Mouse (Mus musculus) 416B (cell line): Measurements from ENCODE around the gene Anxa6.
A peak's percentile ranks its signal among the peaks of the same experiment; 100 is the strongest.

ENCODE experiments used
- DNase-seq: peaks from one replicate; pipeline ENCODE4 v3.0.0; 2011; ENCODE audit warnings: low read depth

Anxa6 gene

DNA sequence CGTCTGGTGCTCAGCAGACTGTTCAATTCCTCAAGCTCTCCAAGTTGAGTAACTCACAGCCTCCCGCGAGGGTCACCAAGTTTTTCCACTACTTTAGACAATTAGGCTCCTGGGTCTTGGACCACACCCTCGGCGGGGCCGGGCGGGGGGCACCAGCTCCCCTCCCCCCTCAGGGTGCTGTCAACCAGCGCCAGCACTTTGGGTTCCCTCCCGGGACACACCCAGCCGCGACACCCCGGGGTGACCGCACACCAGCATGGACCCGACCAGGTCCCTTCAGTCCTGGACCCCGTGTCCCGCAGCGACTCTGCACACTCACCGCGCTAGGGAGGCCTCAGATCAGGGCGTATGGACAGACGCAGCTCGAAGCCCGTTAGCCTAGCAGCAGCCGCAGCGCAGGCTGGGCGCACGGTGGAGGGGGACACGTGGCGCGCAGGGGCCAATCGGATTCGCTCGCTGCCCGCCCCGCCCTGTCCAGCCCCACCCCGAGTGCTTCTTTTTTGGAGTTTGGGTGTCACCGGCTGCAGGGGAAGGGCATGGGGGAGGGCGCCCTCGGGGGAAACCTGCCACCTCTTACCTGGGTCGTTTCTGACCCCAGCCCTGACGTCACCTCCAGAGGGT lies at the start of gene Anxa6:
Anxa6 (minus strand) TSS at position 406 of the 621 bp plus-strand sequence.
- DNase-seq, result peak; percentile 65

DNA sequence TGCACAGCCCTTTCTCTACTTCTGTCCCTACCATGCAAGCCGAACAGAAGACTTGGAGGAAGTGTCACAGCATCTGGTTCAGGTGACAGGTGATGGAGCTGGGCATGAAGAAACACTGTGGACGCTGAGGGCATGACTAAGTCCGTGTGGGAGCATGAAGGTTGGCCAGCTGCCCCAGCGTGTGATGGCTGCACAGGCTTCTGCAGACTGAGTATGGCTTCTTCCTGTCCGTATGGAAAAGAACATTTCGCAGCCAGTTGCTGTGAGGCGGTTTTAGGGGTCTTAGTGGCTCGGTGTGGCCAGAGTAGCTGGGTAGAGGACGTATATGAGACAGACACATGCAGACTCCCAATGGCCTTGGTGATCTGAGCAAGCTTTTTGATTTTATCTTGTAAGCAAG lies 48.0 kb upstream of the Anxa6 start:
- no peak for DNase-seq

DNA sequence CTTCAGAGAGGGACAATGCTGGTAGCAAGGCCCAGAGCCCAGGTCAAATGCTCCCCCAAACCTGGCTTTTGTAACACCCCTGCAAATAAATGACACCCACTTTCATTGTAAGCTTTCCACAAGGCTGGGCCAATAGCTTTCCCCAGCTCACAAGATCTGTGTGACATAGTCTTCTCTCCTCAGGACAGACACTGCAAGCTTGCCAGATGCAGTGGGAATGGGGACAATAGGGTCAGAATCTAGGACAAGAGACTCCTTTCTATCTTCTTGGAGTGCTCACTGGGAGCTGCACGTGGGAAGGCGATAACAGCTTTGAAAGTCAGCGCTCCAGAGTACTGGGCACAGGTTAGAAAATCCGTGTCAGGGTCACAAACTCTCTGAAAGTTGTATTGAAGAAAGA lies 45.9 kb upstream of the Anxa6 start:
- no peak for DNase-seq

DNA sequence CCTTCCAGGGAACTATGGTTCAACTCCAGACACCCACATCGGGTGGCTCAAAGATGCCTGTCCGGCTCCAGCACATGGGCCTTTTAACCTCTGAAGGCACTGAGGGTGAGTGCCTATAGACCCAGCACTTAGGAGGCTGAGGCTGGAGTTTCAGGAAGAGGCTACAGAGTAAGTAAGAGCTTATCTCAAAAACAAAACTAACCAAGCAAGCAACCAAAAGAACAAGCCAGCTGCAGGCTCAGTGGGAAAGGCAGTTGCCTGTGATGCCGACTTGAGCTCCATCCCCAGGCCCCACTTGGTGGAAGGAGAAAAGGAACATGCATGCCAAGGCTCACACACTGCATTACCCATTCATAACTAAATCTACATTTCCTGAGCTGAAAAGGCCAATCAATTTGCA lies 45.3 kb upstream of the Anxa6 start:
- peak; percentile 26 for DNase-seq

DNA sequence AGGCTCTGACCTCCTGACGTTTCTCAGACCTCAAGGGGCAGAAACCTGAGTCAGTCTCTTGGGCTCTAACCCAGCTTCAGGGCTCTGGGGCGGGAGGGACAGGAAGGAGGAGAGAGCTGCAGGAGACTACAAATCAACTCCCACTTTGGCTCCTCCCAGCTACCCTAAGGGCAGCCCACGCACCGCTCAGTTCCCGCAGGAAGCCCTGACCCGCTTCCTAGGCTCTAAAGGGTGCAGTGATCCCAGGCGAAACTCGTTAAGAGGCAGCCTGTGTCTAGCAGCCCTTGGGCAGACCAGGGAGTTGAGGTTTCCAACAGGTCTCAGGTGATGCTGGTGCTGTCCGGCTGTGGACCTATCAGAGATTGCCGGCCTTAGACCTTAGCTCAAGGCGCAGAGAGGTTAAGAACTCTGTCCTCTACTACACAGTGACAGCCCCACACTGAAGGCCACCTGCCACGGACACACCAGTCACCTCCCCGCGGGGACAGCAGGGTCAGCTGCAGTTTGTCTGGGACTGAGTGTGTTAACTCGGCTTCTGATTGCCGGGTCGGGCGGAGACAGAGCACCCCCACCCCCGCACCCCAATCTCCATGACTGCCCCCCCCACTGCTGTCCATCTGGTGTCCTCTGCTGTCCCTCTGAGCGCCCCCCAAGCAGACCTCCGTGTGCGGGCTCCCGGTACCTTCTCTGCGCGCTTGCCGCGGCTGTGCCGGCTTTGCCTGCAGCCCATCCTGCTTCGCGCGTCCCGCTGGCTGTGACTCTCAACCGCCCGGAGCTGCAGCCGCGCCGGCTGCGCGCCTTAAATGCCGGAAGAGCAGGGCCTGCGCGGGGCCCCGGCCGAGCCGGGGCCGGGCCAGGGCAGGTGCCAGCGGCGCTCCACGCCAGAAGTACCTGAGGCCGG lies 44.3 kb upstream of the Anxa6 start, which contains the start of gene Ccdc69:
Ccdc69 (minus strand) TSS at position 801 of the 901 bp plus-strand sequence.
- DNase-seq, result peak; percentile 89

DNA sequence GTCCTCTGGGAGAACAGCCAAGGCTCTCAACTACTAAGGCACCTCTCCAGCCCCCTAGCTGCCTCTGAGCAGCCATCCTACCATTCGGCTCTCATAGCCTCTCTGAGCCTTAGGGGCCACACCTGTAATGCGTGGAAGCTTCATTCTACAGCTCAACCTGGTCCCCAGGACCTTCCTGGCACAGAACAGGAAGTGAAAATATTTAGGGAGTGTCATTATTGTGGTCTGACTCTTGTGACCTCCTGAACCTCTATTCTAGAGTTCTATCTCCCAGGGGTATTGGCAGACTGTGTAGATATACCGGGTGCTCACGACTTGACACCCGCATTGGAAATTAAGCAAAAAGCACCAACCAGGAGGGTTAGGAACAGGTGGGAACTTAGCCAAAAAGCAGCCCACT lies 43.0 kb upstream of the Anxa6 start:
- no peak for DNase-seq

GRCm38 (mm10) chr11:55075602-55076001 lies 42.4 kb upstream of the Anxa6 start:
- no peak for DNase-seq

GRCm38 (mm10) chr11:55073191-55073590 lies 39.9 kb upstream of the Anxa6 start:
- DNase-seq, result no peak

GRCm38 (mm10) chr11:55072467-55072866 lies 39.2 kb upstream of the Anxa6 start:
- peak; percentile 11 for DNase-seq

DNA sequence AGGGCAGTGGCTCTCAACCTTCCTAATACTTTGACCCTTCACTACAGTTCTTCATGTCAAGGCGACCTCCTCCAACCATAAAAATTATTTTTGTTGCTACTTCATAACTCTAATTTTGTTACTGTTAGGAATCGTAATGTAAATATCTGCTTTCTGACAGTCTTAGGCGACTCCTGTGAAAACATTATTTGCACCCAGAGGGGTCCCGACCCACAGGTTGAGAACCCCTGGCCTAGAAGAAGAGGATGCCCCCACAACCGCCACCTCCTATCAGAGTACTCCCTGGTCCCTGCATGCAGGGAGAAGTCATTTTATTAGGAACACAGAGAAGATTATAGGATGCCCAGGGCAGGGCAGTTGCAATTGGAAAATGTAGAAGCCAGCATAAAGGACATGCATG lies 38.1 kb upstream of the Anxa6 start:
- DNase-seq, result no peak

- DNase-seq, result no peak
Measured at GRCm38 (mm10) chr11:55069023-55069422, 35.8 kb upstream of the Anxa6 start.

DNA sequence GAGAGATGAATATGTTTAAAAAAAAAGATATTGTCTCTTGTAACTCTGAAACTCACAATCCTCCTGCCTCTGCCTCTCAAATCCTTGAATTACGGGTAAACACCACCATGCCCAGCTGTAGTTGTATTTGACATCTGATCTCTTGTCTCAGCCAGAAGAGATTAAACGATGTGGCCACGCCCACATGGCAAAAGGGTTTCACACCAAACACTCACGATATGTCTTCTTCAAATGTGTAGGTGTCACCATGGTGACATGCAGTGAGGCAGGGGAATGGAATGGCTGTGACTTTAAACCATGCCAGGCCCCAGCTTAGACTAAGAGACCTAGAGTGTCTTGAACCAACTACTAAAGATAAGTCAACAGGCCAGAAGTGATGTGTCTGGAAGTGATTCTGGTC lies 33.7 kb upstream of the Anxa6 start:
- no peak for DNase-seq

DNA sequence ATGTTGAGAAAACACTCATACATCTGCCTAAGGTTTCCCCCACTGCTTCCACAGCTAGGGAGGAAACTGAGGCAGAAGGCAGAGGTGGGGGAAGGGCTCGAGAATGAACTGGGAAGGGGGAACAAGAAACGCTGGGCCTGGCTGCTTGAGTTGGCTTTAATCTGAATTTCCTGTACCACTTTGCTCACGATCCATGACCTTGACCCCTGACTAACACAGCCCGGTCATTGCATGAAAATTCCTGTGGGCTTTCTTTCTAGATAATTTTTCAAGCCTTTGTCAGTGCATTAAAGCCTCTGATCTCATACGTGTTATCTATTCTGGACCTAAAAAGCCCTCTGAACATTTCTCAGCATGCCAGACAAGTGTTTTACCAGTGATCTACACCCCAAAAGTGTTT lies 29.6 kb upstream of the Anxa6 start:
- DNase-seq, result peak; percentile 19

DNA sequence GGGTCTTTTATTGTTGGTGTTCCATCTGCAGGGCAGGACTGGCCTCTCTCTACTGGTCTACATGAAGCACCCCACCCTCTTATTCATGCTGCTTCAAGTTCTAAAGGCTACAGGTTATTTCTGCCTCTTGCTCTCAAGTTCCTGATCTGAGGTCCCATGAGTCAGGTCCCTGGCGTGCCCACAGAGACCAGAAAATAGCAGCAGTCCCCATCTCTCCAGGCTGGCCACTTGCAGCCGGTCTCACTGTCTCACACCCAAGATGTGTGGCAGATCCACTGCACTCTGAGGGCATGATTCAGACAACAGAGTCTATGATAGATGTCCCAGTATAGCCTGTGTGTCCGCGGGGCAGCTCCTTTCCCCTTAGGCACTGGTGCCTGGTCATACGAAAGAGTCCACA lies 27.6 kb upstream of the Anxa6 start:
- no peak for DNase-seq

- no peak for DNase-seq
Measured at GRCm38 (mm10) chr11:55057511-55057910, 24.3 kb upstream of the Anxa6 start.

DNA sequence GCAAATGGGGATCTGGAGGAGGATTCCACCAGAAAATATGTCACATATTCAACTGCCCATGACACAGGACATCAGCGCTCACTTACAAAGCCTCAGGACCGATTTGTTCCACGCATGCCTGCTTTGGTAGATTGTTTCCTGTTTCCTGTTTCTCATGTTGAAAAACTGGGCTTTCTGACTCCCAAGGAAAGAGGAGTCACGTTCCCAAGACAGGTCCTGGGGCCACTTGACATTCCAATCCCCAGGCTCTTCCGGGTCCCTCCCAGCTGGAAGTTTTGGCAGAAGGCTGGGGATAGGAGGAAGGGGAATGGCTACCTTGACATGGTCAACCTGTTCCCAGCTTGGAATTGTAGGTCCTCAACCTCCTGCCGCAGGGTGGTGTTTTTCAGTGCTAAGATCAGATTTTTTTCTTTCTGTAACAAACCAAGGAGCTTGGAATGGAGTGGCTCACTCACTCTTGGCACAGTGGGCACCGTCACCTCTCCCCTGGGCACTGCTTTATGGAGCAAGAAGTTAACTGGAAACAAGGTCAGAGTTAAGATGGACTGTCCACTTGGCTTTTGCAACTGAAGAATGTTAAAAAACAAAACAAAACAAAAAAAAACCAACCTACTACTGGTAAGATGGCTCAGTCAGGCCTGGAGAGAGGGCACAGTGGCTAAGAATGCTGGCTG lies 17.7 kb upstream of the Anxa6 start:
- no peak for DNase-seq

- peak; percentile 51 for DNase-seq
Measured at GRCm38 (mm10) chr11:55046600-55046999, 13.4 kb upstream of the Anxa6 start.

DNA sequence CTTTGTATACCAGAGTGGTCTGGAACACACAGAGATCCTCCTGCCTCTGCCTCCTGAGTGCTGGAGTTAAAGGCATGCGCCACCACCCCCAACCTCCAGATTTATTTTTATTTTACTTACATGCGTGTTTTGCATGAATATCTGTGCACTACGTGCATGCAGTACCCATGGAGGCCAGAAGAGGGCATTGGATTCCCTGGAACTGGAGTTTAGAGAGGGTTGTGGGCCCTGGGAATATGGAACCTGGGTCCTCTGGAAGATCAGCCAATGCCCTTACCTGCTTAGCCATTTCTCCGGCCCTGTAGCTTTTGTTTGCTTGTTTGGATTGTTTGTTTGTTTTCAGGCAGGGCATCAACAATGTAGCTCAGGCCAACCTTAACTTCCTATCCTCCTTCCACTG lies 8.1 kb upstream of the Anxa6 start:
- peak; percentile 29 for DNase-seq

DNA sequence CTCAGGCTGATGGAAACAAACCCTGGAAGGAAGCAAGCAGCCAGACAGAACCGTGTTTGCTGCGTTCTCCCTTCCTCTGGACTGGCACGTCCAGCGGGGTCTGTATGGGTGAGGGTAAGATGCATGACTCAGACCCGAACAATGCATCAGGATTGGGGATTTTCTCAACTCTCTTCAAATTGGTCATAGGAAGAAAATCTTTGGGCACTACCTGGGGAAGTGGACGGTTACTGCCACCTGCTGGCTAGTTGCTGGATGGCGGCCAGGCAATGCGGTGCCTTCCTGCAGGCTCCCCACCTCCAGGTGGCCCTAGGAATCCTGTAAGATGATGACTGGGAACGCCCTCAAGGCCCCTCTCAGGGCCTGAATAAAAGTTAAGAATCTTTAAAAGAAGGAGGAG lies 6.3 kb upstream of the Anxa6 start:
- peak; percentile 77 for DNase-seq

GRCm38 (mm10) chr11:55036601-55037000 lies 3.4 kb upstream of the Anxa6 start:
- no peak for DNase-seq

DNA sequence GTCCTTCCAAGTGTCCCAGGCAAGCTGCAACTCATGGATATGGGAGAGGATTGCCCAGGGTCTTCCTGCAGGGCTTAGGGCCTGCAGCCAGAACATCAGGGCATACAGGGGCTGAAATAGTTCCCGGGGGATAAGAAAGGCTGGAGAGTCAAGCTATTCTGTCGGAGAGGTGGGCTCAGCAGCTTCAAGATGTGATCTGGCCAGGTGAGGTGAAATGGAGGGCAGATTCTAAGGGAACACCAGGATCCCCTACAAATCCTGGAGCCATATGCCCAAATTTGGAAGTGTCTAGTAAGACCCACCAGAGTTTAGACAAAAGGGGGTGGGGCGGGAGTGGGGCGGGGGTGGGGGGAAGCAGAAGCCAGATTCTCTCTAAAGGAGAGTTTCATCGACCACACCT lies 959 bp downstream of the Anxa6 start:
- DNase-seq, result no peak

DNA sequence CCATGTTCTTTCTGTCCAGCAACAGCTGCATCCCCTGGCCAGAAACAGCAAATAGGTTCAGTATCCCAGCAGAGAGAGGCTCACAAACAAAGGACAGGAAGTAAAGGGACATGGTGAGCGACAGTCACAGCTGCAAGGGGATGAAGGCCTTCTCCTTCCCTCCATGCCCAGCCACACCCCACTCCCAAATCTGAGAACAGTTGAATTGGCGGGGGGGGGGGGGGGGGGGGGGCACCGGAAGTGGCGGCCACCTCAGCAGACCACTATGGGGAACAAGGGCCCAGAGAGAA lies 1.3 kb downstream of the Anxa6 start:
- DNase-seq, result no peak
